In the genomic region with DNA sequence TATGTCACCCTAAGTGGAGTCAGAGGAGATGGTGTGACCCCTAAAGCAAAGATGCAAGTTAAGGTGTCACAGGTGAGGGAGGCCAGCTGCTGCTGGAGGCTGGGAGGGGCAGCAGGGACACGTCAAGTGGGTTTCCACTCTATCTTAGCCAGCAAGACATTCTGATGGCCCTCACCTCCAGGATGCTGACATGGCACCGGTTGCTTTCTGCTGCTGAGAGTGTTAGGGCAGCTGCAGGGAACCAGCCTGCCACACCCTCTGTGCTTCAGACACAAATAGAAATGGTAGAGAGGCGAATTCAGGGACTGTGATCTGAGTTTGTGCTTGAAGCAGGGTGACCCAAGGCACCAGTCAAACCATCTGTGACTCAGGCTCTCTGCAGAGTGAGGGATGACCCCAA, we compare ENCODE assay signal across 47 mouse cellular contexts. TPM values are rescaled to one million over a fixed set of nuclear protein-coding genes. Genes with fewer than 3 reads are reported as not detected.
"Had no signal": no experiment of that assay in that cellular context is flagged by ENCODE, and none has a peak within 500 bp of the region (broad histone marks: within the 10 kb centered on the region; RNA-seq: fewer than 3 reads in every experiment).

No protein-coding gene starts in this region.

- DNase-seq: heart, postnatal 10 days; heart, postnatal 14 days; heart, postnatal 36 days; heart, postnatal 4 days; kidney, adult 11 months; kidney, adult 18-20 months; kidney, adult 2 months; kidney, adult 8-10 months; kidney, adult 9 months; kidney, postnatal 10 days; kidney, postnatal 14 days; kidney, postnatal 25 days; kidney, postnatal 36 days; kidney, postnatal 4 days; layer of hippocampus, adult 9-11 months; layer of hippocampus, postnatal 36 days had no signal

- ATAC-seq: hindbrain, embryonic 16.5 days; inflammation-experienced regulatory T-cells, adult 6 months; intestine, embryonic 15.5 days had no signal

- H3K36me3 ChIP-seq: heart, embryonic 10.5 days; heart, embryonic 12.5 days; heart, embryonic 13.5 days; heart, embryonic 15.5 days; hindbrain, embryonic 10.5 days; hindbrain, embryonic 12.5 days; hindbrain, embryonic 13.5 days; hindbrain, embryonic 15.5 days; intestine, embryonic 15.5 days; kidney, embryonic 15.5 days had no signal

- H3K4me2 ChIP-seq: heart, embryonic 11.5 days; heart, embryonic 12.5 days; heart, embryonic 13.5 days; heart, embryonic 15.5 days; hindbrain, embryonic 12.5 days; hindbrain, embryonic 13.5 days; hindbrain, embryonic 14.5 days; hindbrain, embryonic 15.5 days; intestine, embryonic 15.5 days; kidney, embryonic 15.5 days had no signal

- H3K9ac ChIP-seq: heart, embryonic 12.5 days; heart, embryonic 13.5 days; heart, embryonic 15.5 days; hindbrain, embryonic 12.5 days; hindbrain, embryonic 13.5 days; hindbrain, embryonic 14.5 days; hindbrain, embryonic 15.5 days; intestine, embryonic 15.5 days; kidney, embryonic 15.5 days had no signal

- H3K4me3 ChIP-seq: heart, embryonic 10.5 days; heart, embryonic 12.5 days; heart, embryonic 13.5 days; heart, embryonic 15.5 days; hindbrain, embryonic 10.5 days; hindbrain, embryonic 12.5 days; hindbrain, embryonic 13.5 days; hindbrain, embryonic 15.5 days; intestine, embryonic 15.5 days; kidney, embryonic 15.5 days; layer of hippocampus, adult 2 months had no signal

- H3K9me3 ChIP-seq: heart, embryonic 10.5 days; heart, embryonic 12.5 days; heart, embryonic 13.5 days; heart, embryonic 15.5 days; hindbrain, embryonic 12.5 days; hindbrain, embryonic 13.5 days; hindbrain, embryonic 15.5 days; intestine, embryonic 15.5 days; kidney, embryonic 15.5 days had no signal

- H3K27ac ChIP-seq: heart, embryonic 10.5 days; heart, embryonic 13.5 days; heart, embryonic 15.5 days; hindbrain, embryonic 10.5 days; hindbrain, embryonic 12.5 days; hindbrain, embryonic 13.5 days; hindbrain, embryonic 14.5 days; hindbrain, embryonic 15.5 days; hindbrain, postnatal 0 days; intestine, embryonic 15.5 days; kidney, embryonic 15.5 days; kidney, postnatal 0 days; layer of hippocampus, adult 2 months had no signal

- H3K27me3 ChIP-seq: hindbrain, embryonic 15.5 days; intestine, embryonic 15.5 days had no signal

- H3K4me1 ChIP-seq: heart, embryonic 12.5 days; heart, embryonic 13.5 days; heart, embryonic 15.5 days; hindbrain, embryonic 12.5 days; hindbrain, embryonic 13.5 days; hindbrain, embryonic 15.5 days; intestine, embryonic 15.5 days; kidney, embryonic 15.5 days had no signal

RNA-seq across cellular contexts. Expression of gene Drd5, which starts 9.4 kb away (rescaled TPM):
- total RNA-seq: heart, postnatal 10 days; heart, postnatal 14 days; heart, postnatal 25 days; heart, postnatal 36 days; heart, postnatal 4 days; hematopoietic stem cell, adult 5-6 weeks had no signal
- polyA plus RNA-seq: heart, embryonic 10.5 days; heart, embryonic 11.5 days; heart, embryonic 12.5 days; heart, embryonic 13.5 days; heart, embryonic 14.5 days; heart, embryonic 15.5 days; heart, postnatal 0 days; hindbrain, embryonic 10.5 days; hindbrain, embryonic 11.5 days; intestine, embryonic 14.5 days; intestine, embryonic 15.5 days; intestine, embryonic 16.5 days; intestine, postnatal 0 days; kidney, adult 2 months; kidney, embryonic 14.5 days; kidney, embryonic 15.5 days; kidney, embryonic 16.5 days; kidney, postnatal 0 days; large intestine, adult 2 months had no signal

RNA-seq across cellular contexts. Expression of gene Otop1, which starts 34.0 kb away (rescaled TPM):
- total RNA-seq: hematopoietic stem cell, adult 5-6 weeks; layer of hippocampus, adult 8-10 months; layer of hippocampus, postnatal 25 days; layer of hippocampus, postnatal 36 days had no signal
- polyA plus RNA-seq: heart, embryonic 11.5 days; heart, embryonic 12.5 days; heart, embryonic 13.5 days; heart, embryonic 14.5 days; heart, embryonic 15.5 days; heart, embryonic 16.5 days; heart, postnatal 0 days; hindbrain, embryonic 11.5 days; hindbrain, embryonic 13.5 days; hindbrain, embryonic 14.5 days; hindbrain, embryonic 16.5 days; inflammation-experienced regulatory T-cells, adult 6 months; intestine, embryonic 14.5 days; intestine, embryonic 15.5 days; intestine, embryonic 16.5 days; intestine, postnatal 0 days; kidney, embryonic 14.5 days; kidney, embryonic 15.5 days; kidney, embryonic 16.5 days; kidney, postnatal 0 days had no signal
